Mouse (Mus musculus) lung, adult 10 weeks (tissue): ENCODE data around the gene Cldn34c3. TPM values are rescaled to one million over a fixed set of nuclear protein-coding genes. Genes with fewer than 3 reads are reported as not detected.

Source experiments
- polyA plus RNA-seq: library from polyadenylated mRNA; stranded (reverse); fragments of 350-450 nt; fragmentation: Illumina TruSeq; extraction: RNeasy Lipid Tissue Mini Kit (QIAGEN cat#74804); gene quantifications from one replicate; pipeline ENCODE4 v1.2.3, GENCODE M21; 2014; ENCODE audit warnings: low read depth, low replicate concordance; ENCODE audit not compliant: insufficient read depth

The Cldn34c3 gene
- not detected for polyA plus RNA-seq

DNA sequence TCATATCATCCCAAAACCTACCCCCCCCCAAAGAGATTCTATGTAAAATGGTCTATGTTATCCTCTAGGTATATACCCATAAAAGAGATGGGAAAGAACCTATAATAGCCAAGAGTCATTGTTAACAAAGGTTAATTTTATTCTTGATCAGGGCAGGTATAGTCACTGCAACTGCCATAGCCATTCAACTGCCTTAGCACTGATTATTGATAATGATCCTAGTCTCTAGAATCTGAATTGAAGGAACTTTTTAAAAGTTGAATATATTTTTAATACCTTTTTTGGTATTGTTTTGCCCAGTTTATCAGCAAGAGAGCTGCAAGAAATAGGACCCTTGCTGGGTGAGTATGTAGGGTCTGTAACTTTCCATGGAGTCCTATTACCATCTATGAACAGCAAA lies at the start of gene Cldn34c3:
Gene Cldn34c3, plus strand, starts transcription at position 301 of the 400 bp plus-strand sequence.

Other genes with a start within 250 kb of the Cldn34c3 start
- not detected for gene Cldn34c2, start 212.0 kb upstream of the Cldn34c3 start, polyA plus RNA-seq
- not detected for gene Gm17467, start 88.9 kb upstream of the Cldn34c3 start, polyA plus RNA-seq